Mouse (Mus musculus) hematopoietic stem cell, adult 5-6 weeks (primary cell): Measurements from ENCODE around the gene Cuedc2. TPM values are rescaled to one million over a fixed set of nuclear protein-coding genes. Genes with fewer than 3 reads are reported as not detected.
A peak's percentile ranks its signal among the peaks of the same experiment; 100 is the strongest.

ENCODE experiments used
- ATAC-seq, 2 experiments: fragments of 125-278 bp in 1 of 2; replicated peaks in 1 of 2; 2 replicates each; pipeline ENCODE4 v1.8.0; 2016 to 2017; ENCODE audit warnings: inconsistent platforms in 2 of 2, mild to moderate bottlenecking in 2 of 2, moderate number of reproducible peaks in 2 of 2, low read depth in 1 of 2, moderate TSS enrichment in 1 of 2; ENCODE audit not compliant: low FRiP score in 2 of 2, poor library complexity in 2 of 2, severe bottlenecking in 2 of 2, insufficient read depth in 1 of 2, low TSS enrichment in 1 of 2
- total RNA-seq: library from RNA; stranded (forward); fragments of 172-1452, 232-1000 nt; gene quantifications from 2 replicates; pipeline ENCODE4 v1.2.3, GENCODE M21; 2017

The Cuedc2 gene
- total RNA-seq, 1 experiment from 2014 or later = 129 TPM

DNA sequence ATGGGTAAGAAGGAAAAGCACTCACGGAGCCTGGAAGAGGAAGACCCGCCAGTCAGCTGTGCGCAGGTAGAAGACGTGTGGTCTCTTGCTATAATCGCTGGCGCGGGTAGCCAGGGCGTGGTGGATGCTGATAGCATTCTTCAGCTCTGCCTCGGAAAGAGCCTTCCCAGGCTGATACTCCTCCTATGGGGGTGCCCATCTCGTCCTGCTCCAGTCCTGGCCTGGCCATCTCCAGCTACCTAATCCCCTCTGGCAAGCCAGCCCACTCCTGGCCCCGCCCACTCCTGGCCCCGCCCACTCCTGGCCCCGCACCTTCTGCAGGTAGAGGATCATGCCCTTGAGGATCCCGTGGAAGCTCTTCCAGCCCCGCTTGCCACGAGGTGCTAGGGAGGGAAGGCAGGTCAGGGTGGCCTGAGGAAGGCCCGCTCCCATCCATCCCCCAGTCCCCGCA, 24.3 kb downstream of the Cuedc2 start:
- ATAC-seq = no peak

DNA sequence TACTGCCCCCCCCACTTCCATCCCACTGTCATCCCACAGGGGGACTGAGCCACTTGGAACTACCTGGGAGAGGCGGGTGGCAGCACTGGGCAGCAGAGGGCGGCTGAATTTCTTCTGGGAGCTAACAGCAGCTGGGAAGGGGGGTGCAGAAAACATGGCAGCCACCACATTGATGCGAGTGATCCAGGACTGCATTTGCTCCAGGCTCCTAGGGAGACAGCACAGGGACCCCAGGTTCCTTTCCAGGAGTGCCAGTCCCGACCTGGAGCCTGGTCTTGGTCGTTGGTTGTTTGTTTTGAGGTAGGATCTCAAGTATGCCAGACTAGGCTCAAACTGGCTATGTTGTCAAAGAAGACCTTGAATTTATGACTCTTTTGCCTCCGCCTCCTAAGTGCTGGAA, 24.9 kb downstream of the Cuedc2 start:
- ATAC-seq = no peak

DNA sequence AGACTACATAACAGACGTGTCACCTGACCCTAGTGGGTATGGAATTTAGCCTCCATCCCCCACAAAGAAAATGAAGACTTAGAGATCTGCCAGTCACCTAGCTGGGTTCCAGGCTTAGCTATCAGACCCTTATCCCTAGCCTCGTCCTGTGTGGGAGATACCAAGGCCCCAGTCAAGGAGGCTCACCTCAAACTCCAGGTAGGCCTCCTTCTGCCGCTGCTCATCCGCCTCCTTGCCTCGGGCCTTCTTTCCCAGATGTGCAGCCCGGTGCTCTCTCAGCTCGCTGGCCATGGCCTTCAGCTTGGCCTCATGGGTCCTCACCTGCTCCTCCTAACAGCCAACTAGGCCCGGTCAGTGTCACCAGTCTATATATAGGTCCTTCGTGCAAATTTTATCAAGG, 25.4 kb downstream of the Cuedc2 start:
- ATAC-seq = no peak

DNA sequence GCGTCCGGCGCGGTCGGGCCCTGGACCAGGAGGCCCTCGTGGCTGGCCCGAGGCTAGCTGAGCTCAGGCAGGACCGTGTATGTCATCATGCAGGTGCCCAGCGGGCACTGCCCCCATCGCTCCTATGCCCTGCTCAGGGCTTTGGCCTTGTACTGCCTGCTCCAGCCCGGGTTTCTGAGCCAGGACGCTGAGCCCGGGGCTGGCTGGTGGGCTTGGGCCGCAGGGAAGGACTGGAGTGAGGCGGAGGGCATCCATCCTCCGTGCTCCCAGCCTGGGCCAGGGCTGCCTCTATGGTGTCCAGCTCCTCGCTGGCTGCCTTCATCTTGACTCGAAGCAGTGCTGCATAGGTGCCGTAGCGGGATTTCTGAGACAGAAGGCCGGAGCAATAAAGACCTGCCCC, 25.9 kb downstream of the Cuedc2 start:
- no peak for ATAC-seq

DNA sequence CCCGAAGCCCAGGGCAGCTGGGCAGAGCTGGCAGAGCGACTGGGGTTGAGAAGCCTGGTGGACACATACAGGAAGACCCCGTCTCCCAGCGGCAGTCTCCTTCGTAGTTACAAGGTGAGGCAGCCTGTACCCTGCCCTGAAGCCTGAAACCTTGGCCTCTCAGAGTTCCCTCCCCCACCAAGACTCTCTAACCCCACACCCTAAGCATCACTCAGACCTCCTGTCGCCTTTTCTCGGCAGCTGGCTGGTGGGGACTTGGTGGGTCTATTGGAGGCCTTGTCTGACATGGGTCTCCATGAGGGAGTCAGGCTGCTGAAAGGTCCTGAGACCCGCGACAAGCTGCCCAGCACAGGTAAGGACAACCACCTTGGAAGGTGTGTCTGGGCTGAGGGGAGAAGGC, 27.2 kb downstream of the Cuedc2 start:
- no peak for ATAC-seq

DNA sequence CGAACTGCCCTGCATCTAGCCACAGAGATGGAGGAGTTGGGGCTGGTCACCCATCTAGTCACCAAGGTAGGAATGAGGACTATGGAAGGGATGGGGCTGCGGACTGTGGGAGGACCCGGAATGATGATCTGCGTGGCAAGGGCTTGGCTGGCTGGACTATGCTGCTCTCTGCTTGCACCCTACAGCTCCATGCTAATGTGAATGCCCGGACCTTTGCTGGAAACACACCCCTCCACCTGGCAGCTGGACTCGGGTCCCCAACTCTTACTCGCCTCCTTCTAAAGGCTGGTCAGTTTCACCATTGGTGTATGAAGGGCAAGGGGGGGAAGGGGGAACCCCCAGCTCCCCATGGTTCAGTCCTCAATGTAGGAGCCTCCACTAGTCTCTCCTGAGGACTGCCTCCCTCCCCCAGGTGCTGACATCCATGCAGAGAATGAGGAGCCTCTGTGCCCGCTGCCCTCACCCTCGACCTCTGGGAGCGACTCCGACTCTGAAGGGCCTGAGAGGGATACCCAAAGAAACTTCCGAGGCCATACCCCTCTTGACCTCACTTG, 28.1 kb downstream of the Cuedc2 start:
- no peak for ATAC-seq

DNA sequence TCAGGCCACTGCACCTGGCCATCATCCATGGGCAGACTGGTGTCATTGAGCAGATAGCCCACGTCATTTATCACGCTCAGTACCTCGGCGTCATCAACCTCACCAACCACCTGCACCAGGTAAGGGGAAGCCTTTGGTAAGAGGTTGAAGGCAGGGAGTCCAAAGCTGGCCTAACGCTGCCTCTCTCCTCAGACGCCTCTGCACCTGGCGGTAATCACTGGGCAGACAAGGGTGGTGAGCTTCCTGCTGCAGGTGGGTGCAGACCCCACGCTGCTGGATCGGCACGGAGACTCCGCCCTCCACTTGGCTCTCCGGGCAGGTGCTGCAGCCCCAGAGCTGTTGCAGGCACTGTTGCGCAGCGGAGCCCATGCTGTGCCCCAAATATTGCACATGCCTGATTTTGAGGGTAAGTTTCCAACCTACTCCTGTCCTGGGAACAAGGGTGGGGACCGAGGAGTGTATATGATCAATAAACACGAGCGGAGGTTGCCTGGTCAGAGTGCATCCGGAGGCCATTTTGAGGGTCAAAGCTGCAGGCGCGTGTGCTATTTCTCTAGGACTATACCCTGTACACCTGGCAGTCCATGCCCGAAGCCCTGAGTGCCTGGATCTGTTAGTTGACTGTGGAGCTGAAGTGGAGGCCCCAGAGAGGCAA, 28.7 kb downstream of the Cuedc2 start:
- ATAC-seq = no peak

DNA sequence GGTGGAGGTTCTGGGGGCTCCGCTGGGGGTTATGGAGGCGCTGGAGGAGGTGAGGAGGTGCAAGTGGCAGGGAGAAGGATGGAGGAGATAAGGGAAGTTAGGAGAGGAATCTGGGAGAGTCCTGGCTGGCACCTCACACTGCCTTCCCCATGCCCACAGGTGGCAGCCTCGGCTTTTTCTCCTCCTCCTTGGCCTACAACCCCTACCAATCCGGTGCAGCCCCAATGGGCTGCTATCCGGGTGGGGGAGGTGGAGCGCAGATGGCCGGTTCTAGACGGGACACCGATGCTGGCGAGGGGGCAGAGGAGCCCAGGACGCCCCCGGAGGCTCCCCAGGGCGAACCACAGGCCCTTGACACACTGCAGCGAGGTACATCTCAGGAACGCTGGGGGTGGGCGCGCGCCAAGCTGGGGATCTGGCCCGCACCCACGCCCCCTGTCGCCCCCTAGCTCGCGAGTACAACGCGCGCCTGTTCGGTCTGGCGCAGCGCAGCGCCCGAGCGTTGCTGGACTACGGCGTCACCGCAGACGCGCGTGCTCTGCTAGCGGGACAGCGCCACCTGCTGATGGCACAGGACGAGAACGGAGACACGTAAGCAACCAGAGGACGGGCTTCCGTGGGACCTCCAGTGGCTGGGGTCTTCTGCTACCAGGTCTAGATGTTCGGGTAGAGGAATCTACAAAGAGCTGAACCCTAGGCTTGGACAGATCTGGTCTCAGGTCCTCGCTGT, 29.6 kb downstream of the Cuedc2 start:
- peak; percentile 31 to 44; a peak in 3 of 4 replicates for ATAC-seq

DNA sequence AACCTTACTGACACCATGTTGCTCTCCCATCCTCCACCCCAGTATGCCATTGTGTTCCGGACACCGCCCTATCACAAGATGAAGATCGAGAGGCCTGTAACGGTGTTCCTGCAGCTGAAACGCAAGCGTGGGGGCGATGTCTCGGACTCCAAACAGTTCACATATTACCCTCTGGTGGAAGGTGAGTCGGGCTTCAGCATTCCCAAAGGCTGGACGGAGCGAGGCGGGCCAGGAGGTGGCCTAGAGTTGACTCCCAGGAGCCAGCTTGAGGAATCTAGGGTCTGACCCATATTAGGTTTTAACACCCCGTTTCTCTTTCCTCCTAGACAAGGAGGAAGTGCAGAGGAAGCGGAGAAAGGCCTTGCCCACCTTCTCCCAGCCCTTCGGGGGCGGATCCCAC, 30.2 kb downstream of the Cuedc2 start:
- no peak for ATAC-seq

DNA sequence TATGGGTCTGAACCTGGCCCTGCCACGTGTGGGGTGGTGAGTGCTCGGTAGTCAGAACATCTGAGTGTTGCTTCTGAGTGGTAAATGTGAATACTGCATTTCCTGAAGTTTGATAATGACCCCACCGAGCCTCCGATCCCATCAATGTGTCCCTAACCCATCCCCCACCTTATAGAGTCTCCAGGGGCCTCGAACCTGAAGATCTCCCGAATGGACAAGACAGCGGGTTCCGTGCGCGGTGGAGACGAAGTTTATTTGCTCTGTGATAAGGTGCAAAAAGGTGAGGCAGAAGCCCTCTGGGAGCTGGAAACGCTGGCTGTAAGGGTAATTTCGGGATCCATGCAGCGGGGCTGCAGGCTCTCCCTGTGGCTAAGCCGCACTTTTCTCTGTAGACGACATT, 30.7 kb downstream of the Cuedc2 start:
- no peak for ATAC-seq

DNA sequence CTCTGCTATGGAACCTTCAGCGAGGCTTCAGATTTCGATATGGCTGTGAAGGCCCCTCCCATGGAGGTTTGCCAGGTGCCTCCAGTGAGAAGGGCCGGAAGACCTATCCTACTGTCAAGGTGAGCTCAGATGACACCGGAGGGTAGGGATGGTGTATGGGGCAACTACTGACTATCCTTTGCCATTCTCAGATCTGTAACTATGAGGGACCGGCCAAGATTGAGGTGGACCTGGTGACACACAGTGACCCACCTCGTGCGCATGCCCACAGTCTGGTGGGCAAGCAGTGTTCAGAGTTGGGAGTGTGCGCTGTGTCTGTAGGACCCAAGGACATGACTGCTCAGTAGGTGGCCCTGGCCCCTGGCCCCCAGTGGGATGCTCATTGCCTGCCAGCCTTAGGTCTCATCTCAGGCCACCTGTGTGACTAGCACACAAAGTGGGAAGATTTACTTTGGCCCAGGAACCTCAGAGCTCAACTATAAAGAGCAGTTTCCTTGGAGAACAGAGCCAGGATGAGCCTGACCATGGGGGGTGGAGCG, 31.7 kb downstream of the Cuedc2 start:
- ATAC-seq = no peak

DNA sequence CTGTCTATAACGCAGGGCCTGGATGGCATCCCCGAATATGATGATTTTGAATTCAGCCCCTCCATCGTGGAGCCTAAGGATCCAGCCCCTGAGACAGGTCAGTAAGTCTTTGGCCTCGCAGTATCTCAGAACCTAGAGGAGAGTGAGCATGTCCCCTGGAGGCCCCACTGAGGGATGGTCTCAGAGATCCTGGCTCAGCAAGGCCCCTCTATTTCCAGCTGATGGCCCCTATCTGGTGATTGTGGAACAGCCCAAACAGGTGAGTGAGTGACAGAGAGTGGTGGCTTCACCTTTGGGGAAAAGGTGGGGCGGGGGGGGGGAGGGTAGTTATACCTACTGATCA, 32.3 kb downstream of the Cuedc2 start:
- ATAC-seq = no peak

DNA sequence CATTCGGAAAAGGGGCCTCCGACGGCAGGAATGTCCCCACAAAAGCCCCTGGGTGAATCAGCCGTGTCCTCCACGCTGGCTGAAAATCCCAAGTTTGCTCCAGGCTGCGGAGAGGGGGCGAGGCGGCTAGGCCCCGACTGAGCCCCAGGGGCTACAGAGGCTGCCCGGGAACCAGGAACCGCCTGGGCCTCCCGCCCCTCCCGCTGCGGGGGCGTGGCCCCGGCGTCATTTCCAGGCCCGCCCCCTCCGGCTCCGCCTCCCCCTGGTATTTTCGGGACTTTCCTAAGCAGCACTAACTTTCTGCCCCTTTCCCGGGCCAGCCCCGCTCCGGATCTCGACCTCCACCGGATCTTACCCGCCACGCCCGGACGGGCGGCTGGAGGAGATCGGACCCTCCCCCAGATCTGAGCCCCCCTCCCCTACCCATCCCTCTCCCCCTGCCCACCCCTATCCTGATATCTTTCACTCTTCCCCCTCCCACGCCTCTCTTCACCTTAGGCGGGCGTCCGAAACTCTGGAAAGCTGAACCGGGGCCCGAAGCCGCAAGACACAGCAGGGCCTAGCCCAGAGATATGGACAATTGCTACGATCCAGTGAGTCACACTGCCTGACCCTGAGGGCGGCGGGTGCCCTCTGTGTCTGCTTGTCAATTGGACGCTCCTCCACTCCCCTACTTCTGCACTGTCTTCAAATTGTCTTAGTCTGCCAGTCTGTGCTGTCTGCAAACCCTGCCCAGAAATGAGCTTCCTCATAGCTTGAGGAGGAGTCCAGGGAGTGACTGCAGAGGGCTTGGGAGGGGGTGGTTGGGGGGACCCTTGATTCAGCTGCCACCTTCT, 32.9 kb downstream of the Cuedc2 start:
- ATAC-seq = peak; percentile 38 to 49; a peak in 3 of 4 replicates

DNA sequence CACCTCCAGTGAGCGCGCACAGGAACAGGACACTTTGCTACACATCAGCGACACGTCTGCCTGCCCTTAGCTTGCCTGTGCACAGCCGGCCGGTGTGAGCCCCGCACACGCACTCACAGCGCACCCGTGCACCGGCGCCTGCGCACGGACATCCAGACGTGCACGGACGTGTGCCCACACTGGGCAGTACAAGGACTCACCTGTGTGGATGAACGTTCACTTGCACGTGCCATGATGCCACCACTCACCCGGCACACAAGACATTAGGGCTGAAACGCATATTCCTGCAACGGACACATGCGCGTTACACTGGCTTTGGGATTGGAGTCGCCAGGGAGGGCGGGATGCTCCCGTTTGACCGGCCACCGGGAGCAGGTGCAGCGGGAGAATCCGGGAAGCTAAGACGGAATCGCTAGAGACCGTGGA, 33.6 kb downstream of the Cuedc2 start:
- 0 out of 4 replicates have a peak, but pooled peaks of 1 of the 2 experiments have one; percentile 0 for ATAC-seq

DNA sequence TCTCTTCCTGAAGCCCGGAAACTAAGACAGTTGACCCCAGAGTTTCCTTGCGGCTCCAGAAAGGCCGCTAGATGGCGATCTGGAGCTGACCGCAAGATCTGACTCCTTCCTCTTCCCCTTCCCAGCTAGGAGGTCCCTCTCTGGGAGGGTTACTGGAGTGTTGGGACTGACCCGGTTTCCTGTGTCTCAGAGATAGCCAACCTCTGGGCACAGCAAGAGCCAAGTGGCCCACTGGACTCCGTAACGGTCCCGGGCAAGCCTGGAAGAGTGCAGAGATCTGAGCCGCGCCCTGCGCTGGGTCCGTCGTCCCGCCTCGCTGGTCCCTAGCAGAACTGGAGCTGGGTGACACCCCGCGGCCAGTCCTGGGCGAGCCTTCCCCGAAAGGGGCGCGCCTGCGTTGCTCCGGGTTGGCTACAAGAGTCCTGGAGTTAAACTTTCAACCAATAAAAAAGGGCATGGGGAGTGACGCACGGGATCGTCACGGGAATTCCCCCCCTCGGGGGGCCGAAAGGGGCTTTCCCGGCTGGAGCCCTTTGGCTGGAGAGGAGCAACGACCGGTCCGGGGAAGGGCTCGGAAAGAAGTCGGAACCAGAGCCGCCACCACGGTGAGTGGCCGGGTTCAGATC, 34.2 kb downstream of the Cuedc2 start, which contains the start of gene Nfkb2:
Gene Nfkb2, plus strand, starts transcription at position 105 of the 626 bp plus-strand sequence.
- peak; percentile 76 to 77 for ATAC-seq

DNA sequence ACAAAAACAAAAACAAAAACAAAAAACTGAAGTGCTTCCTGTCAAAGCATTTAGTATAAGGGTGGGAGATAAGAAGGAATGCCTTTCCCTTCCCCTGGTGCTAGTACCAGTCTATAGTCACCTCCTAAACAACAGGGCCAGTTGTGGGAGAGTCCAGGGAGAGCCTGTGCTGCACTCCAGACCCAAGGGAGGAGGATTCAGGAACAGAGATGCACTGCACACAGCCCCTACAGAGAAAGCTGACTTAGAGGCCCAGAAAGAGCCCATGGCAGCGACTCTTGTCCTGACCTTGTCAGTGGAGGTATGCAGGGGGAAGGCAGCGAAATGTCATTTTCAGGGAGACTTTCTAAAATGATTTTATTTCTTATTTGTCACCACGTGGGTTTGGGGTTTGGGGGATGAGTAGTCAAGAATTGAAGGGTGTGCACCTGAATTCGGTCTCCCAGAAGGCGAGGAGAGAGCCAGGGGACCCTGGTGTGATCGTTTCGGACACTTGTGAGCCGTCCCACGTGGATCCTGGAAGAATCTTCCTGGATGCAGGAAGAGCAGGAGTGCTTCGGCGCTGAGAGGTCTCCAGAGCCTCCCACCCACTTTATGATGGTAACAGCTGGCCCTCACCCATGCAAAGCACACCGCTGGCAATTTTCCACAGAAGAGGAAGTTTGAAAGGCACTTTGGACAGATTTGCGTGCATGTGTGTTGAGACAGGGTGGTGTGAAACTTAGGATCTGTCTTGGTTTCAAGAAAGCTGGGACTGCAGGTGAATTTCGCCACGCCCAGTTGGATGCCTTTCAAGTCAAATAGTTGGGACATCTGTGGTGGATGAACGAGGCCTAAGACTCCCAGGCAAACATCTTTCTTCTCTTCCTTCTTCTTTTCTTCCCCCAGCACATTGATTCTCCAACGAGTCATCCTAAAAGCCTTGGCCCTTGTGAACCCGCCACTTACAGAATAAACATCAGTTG, 35.0 kb downstream of the Cuedc2 start:
- ATAC-seq = no peak
